Mouse (Mus musculus) ES-E14 (cell line): ENCODE data around the gene AC131692.1.

Experiments
- CHD2 ChIP-seq: IDR thresholded peaks from 2 replicates; pipeline ENCODE4 v1.6.1; 2014; ENCODE audit warnings: mild to moderate bottlenecking, low read depth, low read length, inconsistent platforms
- MAFK ChIP-seq: IDR thresholded peaks from 2 replicates; pipeline ENCODE4 v1.6.1; 2014; ENCODE audit warnings: mild to moderate bottlenecking, low read depth, low read length, inconsistent platforms; ENCODE audit not compliant: insufficient read depth
- ZC3H11A ChIP-seq: IDR thresholded peaks from 2 replicates; pipeline ENCODE4 v1.6.1; 2012; ENCODE audit warnings: low read depth, mild to moderate bottlenecking, inconsistent platforms, low read length, borderline replicate concordance
- ZNF384 ChIP-seq: IDR thresholded peaks from 2 replicates; pipeline ENCODE4 v1.6.1; 2012; ENCODE audit warnings: low read depth, low read length, inconsistent platforms

- TF ChIP-seq ZNF384 (no peak), ZC3H11A (no peak), CHD2 (no peak), MAFK (no peak)
These were observed 29.1 kb downstream of the AC131692.1 start for GRCm38 (mm10) chr19:6123330-6123729.
